ENCODE assay signal across 15 mouse cellular contexts in the genomic region with DNA sequence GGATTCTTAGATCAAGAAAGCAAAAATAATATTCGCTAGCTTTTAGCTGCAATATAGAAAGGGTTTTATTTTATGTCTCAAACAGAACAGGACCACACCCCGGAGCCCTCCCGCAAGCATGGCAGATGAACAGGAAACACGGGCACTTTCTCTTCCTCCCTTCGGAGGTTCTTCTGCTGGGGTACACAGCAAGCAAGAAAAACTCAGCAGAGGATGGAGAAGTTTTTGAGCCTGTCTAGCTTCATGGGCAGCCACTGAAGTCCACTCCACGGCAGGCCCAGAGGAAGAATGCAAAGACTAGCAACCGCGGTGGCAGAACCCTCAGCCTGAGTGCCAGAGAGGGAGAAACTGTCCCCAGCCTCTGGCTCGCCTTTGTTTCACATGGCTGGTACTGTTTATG.
A peak's percentile ranks its signal among the peaks of the same experiment; 100 is the strongest.
DNase-seq lines count a peak whose midpoint lies in the region; ATAC-seq and TF ChIP-seq lines count a peak whose summit lies in the region.
"Had no signal": no experiment of that assay in that cellular context is flagged by ENCODE, and none has a peak within 500 bp of the region (broad histone marks: within the 10 kb centered on the region; RNA-seq: fewer than 3 reads in every experiment).

No protein-coding gene starts in this region.

- in situ Hi-C loops in CH12.LX (cut with MboI; ENCODE audit: low pct_ligation_motif_present, low pct_unique_long_range_greater_than_20kb, low sequenced_read_pairs) = no loop called here

- H3K4me1 ChIP-seq in heart, embryonic 11.5 days (ENCODE audit: control insufficient read depth, insufficient read depth, low read length) = no peaks in the 10 kb centered on the region
- peaks cover 55% of the 10 kb centered on the region for H3K4me1 ChIP-seq in midbrain, embryonic 10.5 days
- H3K4me1 ChIP-seq in midbrain, embryonic 15.5 days = 0 out of 2 replicates have a peak, but pooled peaks cover 7% of the 10 kb centered on the region
- H3K4me1 ChIP-seq in CH12.LX (ENCODE audit: control insufficient read depth in 1 of 2, insufficient read depth in 2 of 2) = no peaks in the 10 kb centered on the region
- H3K4me1 ChIP-seq in liver, embryonic 12.5 days = no peaks in the 10 kb centered on the region
- H3K4me1 ChIP-seq: kidney, embryonic 15.5 days; liver, embryonic 13.5 days; neural tube, embryonic 12.5 days had no signal

- no peak for ATAC-seq in heart, embryonic 11.5 days (replicated peaks; ENCODE audit: insufficient number of reproducible peaks, low FRiP score, low TSS enrichment)
- ATAC-seq in midbrain, embryonic 15.5 days (replicated peaks) = no peak
- ATAC-seq in megakaryocyte progenitor cell, adult 5-6 weeks (replicated peaks; ENCODE audit: poor library complexity) = peak; percentile 44
- no peak for ATAC-seq in liver, embryonic 12.5 days
- ATAC-seq: forebrain, embryonic 15.5 days; intestine, embryonic 16.5 days had no signal

- TF ChIP-seq CTCF in CH12.LX (conservative IDR thresholded peaks at IDR 0.05 in 1 of 2, IDR thresholded peaks at IDR 0.05 in 1 of 2; ENCODE audit: low read depth in 2 of 2, low read length in 2 of 2) = no peak

- H3K9me3 ChIP-seq in heart, embryonic 11.5 days (replicated peaks; ENCODE audit: control insufficient read depth, low read length) = no peaks in the 10 kb centered on the region
- no peaks in the 10 kb centered on the region for H3K9me3 ChIP-seq in midbrain, embryonic 10.5 days (replicated peaks)
- H3K9me3 ChIP-seq in midbrain, embryonic 15.5 days = no peaks in the 10 kb centered on the region
- H3K9me3 ChIP-seq in CH12.LX (replicated peaks; ENCODE audit: low read length) = no peaks in the 10 kb centered on the region
- H3K9me3 ChIP-seq in liver, embryonic 12.5 days (replicated peaks) = no peaks in the 10 kb centered on the region
- H3K9me3 ChIP-seq: forebrain, embryonic 15.5 days; kidney, embryonic 15.5 days; liver, embryonic 13.5 days; neural tube, embryonic 12.5 days had no signal

- no peak for TF ChIP-seq RAD21 in CH12.LX (IDR thresholded peaks at IDR 0.05; ENCODE audit: low read depth, low read length)

- no peak overlapping the region for H3K4me2 ChIP-seq in heart, embryonic 11.5 days
- no peak overlapping the region for H3K4me2 ChIP-seq in midbrain, embryonic 15.5 days
- peak overlapping the region; percentile 33 for H3K4me2 ChIP-seq in CH12.LX (ENCODE audit: insufficient read depth, low read depth, poor library complexity, severe bottlenecking)
- no peak overlapping the region for H3K4me2 ChIP-seq in liver, embryonic 12.5 days
- H3K4me2 ChIP-seq: forebrain, embryonic 15.5 days; kidney, embryonic 15.5 days; liver, embryonic 13.5 days; neural tube, embryonic 12.5 days had no signal

- H3K36me3 ChIP-seq in heart, embryonic 11.5 days (ENCODE audit: control insufficient read depth, insufficient read depth, low read length) = no peaks in the 10 kb centered on the region
- no peaks in the 10 kb centered on the region for H3K36me3 ChIP-seq in midbrain, embryonic 10.5 days
- no peaks in the 10 kb centered on the region for H3K36me3 ChIP-seq in midbrain, embryonic 15.5 days (replicated peaks)
- H3K36me3 ChIP-seq in CH12.LX (replicated peaks in 1 of 2; ENCODE audit: control insufficient read depth in 1 of 2, insufficient read depth in 1 of 2, low read length in 1 of 2) = no peaks in the 10 kb centered on the region
- H3K36me3 ChIP-seq in liver, embryonic 12.5 days = no peaks in the 10 kb centered on the region
- H3K36me3 ChIP-seq: forebrain, embryonic 15.5 days; kidney, embryonic 15.5 days; liver, embryonic 13.5 days; neural tube, embryonic 12.5 days had no signal

- no peak overlapping the region for H3K4me3 ChIP-seq in heart, embryonic 11.5 days (ENCODE audit: low read depth, low read length)
- no peak overlapping the region for H3K4me3 ChIP-seq in midbrain, embryonic 10.5 days
- H3K4me3 ChIP-seq in midbrain, embryonic 15.5 days = no peak overlapping the region
- no peak overlapping the region for H3K4me3 ChIP-seq in CH12.LX (replicated peaks in 1 of 3; ENCODE audit: low read depth in 2 of 3, low read length in 2 of 3, poor library complexity in 1 of 3)
- H3K4me3 ChIP-seq in liver, embryonic 12.5 days = no peak overlapping the region
- H3K4me3 ChIP-seq: forebrain, embryonic 15.5 days; kidney, embryonic 15.5 days; liver, embryonic 13.5 days; neural tube, embryonic 12.5 days had no signal

- H3K79me2 ChIP-seq in CH12.LX (replicated peaks; ENCODE audit: control insufficient read depth, extremely low read depth, insufficient read depth, poor library complexity, severe bottlenecking) = no peaks in the 10 kb centered on the region

- peak; percentile 90 for DNase-seq in heart, adult 11 months
- DNase-seq in midbrain, embryonic 10.5 days (ENCODE audit: low spot score) = no peak
- no peak for DNase-seq in CH12.LX (ENCODE audit: extremely low read depth)
- DNase-seq: adrenal gland, postnatal 25 days; cerebellum, adult 9-10 months; liver, embryonic 13.5 days; thymus, postnatal 36 days had no signal

- no peak overlapping the region for H3K9ac ChIP-seq in heart, embryonic 11.5 days (ENCODE audit: low read depth, low read length)
- no peak overlapping the region for H3K9ac ChIP-seq in midbrain, embryonic 15.5 days
- H3K9ac ChIP-seq in CH12.LX (ENCODE audit: insufficient read depth, low read depth) = no peak overlapping the region
- H3K9ac ChIP-seq in liver, embryonic 12.5 days = no peak overlapping the region
- H3K9ac ChIP-seq: forebrain, embryonic 15.5 days; kidney, embryonic 15.5 days; liver, embryonic 13.5 days; neural tube, embryonic 12.5 days had no signal

- TF ChIP-seq EP300 in CH12.LX (IDR thresholded peaks at IDR 0.05; ENCODE audit: low read length) = no peak

- TF ChIP-seq POLR2A in CH12.LX (IDR thresholded peaks at IDR 0.05; ENCODE audit: low read depth, low read length) = no peak

- dilution Hi-C loops in CH12.LX (cut with MboI; ENCODE audit: extremely low pct_ligation_motif_present, extremely low pct_unique_long_range_greater_than_20kb, low sequenced_read_pairs) = no loop called here

- 76% methylated on average over 9 of the region's 9 CpGs for WGBS in heart, embryonic 11.5 days (ENCODE audit: insufficient replicate concordance)
- 70% methylated on average over 9 of the region's 9 CpGs for WGBS in midbrain, embryonic 10.5 days
- WGBS in midbrain, embryonic 15.5 days = 62% methylated on average over 9 of the region's 9 CpGs
- 58% methylated on average over 9 of the region's 9 CpGs for WGBS in liver, embryonic 12.5 days (ENCODE audit: insufficient replicate concordance)

- H3K27ac ChIP-seq in heart, embryonic 11.5 days (ENCODE audit: low read depth, low read length) = no peak overlapping the region
- peak overlapping the region; percentile 72 for H3K27ac ChIP-seq in midbrain, embryonic 10.5 days (replicated peaks)
- H3K27ac ChIP-seq in midbrain, embryonic 15.5 days = no peak overlapping the region
- H3K27ac ChIP-seq in CH12.LX (ENCODE audit: insufficient read depth, low read depth) = no peak overlapping the region
- H3K27ac ChIP-seq in liver, embryonic 12.5 days = no peak overlapping the region
- H3K27ac ChIP-seq: forebrain, embryonic 15.5 days; kidney, embryonic 15.5 days; liver, embryonic 13.5 days; neural tube, embryonic 12.5 days had no signal

- no peaks in the 10 kb centered on the region for H3K27me3 ChIP-seq in heart, embryonic 11.5 days (ENCODE audit: control insufficient read depth, insufficient read depth, low read length)
- H3K27me3 ChIP-seq in midbrain, embryonic 10.5 days (ENCODE audit: low read depth, poor library complexity, severe bottlenecking) = peaks cover 39% of the 10 kb centered on the region
- peaks cover 6% of the 10 kb centered on the region; the same call in 1 of the 2 replicates for H3K27me3 ChIP-seq in midbrain, embryonic 15.5 days (replicated peaks)
- H3K27me3 ChIP-seq in CH12.LX (replicated peaks) = no peaks in the 10 kb centered on the region
- H3K27me3 ChIP-seq in liver, embryonic 12.5 days (replicated peaks) = peaks cover 20% of the 10 kb centered on the region; the same call in 1 of the 2 replicates
- H3K27me3 ChIP-seq: neural tube, embryonic 12.5 days had no signal

TF ChIP-seq in CH12.LX, 34 proteins besides CTCF, POLR2A, EP300 and RAD21:
- TF ChIP-seq POLR2AphosphoS2 (IDR thresholded peaks at IDR 0.05; ENCODE audit: low read depth, low read length) (no peak), SMC3 (IDR thresholded peaks at IDR 0.05; ENCODE audit: low read depth, low read length) (no peak), USF1 (IDR thresholded peaks at IDR 0.05; ENCODE audit: low read depth, low read length) (no peak), MAX (IDR thresholded peaks at IDR 0.05; ENCODE audit: low read length) (no peak), NELFE (IDR thresholded peaks at IDR 0.05; ENCODE audit: low read depth, low read length) (no peak), CHD1 (IDR thresholded peaks at IDR 0.05; ENCODE audit: low read depth, low read length) (no peak), UBTF (IDR thresholded peaks at IDR 0.05; ENCODE audit: low read depth, low read length) (no peak), BHLHE40 (IDR thresholded peaks at IDR 0.05; ENCODE audit: low read depth, low read length) (no peak)
